Mouse (Mus musculus) right cerebral cortex, postnatal 10 days (tissue): ENCODE measurements around the gene Gm5155.
"Not testable (repeated sequence)": the region's sequence is repeated elsewhere in the genome, so short reads cannot be mapped to it uniquely, and the experiment has no call there.

Source experiments
- DNase-seq, 2 experiments: peaks; one replicate each; pipeline ENCODE4 v3.0.0; 2021; ENCODE audit warnings: low spot score in 2 of 2

Gene Gm5155

DNA sequence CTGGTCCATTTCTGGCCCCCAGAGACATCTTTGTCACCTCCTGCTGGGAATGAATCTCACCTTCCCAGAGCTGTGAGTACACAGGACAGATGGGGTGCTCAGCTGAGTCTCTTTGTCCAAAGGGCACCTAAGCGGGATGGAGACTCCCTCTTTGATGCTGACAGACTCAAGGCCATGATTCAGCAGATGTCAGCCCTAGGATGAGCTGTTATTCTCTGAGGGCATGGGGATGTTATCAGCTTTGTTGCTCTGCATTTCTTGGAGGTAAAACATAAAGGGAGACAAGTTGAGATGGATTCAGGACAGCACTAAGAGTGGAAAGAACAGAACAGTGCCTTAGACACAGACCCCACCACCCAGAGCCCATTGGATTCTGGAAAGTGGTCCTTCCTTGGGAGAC, at the start of gene Gm5155:
TSS of gene Gm5155 (plus strand) at position 301 of the 400 bp plus-strand sequence.
- DNase-seq = no peak

DNA sequence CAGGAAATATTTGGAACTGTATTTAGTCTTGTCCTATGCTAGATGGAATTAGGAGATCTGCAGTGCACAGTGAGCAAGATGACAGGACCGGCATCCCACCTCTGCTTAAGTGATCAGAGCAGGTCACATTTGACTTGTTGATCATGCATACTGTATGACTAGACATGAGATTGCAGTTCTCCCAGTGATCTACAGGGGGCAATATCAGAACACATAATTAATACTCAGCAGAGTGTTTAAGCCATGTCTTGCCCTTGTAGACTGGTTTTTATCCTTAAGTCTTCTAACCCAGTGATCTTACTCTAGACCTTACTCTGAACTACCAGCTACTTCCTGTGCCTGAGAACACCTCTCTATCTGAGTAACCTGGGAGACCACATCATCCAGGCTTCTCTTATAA, 791 bp upstream of the Gm5155 start:
- DNase-seq = no peak

DNA sequence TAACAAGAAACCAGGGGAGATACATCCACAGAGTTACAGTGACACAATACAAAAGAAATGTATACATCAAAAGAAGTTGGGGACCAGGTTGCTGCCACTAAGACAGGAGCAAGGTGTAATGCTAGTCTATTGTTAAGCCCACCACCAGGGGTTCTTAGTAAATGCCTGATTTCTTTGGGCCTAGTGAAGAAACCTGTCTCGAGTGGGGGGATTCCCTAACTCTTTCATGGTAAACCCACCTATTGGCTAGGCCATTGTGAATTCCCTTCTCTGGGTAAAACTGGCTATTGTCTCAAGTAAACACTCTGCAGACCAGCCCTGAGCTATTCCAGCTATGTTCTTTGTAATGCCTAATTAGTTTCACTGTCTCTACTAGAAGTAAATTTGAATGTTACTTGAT, 23.8 kb downstream of the Gm5155 start:
- not testable (repeated sequence) for DNase-seq

DNA sequence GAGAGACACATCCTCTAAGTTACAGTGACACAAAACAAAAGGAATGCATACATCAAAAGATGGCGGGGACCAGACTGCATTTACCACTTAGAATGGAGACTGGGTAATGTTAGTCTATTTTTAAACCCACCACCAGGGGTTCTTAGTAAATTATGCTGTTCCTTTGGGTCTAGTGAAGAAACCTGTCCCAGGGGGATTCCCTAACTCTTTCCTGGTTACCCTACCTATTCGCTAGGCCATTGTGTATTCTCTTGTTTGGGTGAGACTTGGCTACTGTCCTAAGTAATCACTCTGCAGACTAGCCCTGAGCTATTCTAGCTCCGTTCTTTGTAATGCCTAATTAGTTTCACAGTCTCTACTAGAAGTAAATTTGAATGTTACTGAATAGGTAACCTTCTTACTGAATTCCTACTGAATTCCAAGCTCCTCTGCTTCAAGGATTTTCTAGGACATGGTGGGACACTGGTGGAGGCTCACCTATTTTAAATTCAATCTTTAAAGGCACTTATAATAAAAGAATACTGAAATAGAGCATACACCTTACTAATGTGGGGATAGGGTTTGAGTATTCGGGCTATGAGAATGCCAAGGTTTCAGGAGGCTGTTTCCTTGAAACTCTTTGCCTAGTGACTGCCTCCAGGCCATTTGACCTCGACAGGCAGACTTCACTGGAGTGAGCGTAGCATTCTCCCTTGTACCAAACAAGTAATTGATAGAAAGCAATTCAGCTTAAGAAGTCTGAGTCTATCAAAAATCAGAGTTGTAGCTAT, 31.8 kb downstream of the Gm5155 start:
- DNase-seq = no peak
